Mouse (Mus musculus) ES-E14 (cell line): ENCODE data around the gene Eps15l1. TPM values are rescaled to one million over a fixed set of nuclear protein-coding genes. Genes with fewer than 3 reads are reported as not detected.

Source experiments
- DNase-seq: peaks from one replicate; pipeline ENCODE4 v3.0.0-alpha.2; 2013; ENCODE audit warnings: low read depth, low spot score
- H3K27ac ChIP-seq: 2 replicates; pipeline ENCODE4 v1.5.1; 2012; ENCODE audit warnings: low read depth, mild to moderate bottlenecking, low read length, moderate library complexity, mixed read lengths; ENCODE audit not compliant: poor library complexity, insufficient read depth, severe bottlenecking
- H3K36me3 ChIP-seq: 2 replicates; pipeline ENCODE4 v1.6.1; 2012; ENCODE audit warnings: mild to moderate bottlenecking, low read length, moderate library complexity, mixed read lengths; ENCODE audit not compliant: control insufficient read depth, poor library complexity, insufficient read depth, severe bottlenecking
- H3K4me1 ChIP-seq, 2 experiments: fragments of 150-350 bp in 1 of 2; sonication (generic) in 1 of 2; 2 replicates each; pipeline ENCODE4 v1.6.1; 2012; ENCODE audit warnings: low read length in 2 of 2, mild to moderate bottlenecking in 1 of 2, mixed read lengths in 1 of 2; ENCODE audit not compliant: control insufficient read depth in 2 of 2, insufficient read depth in 2 of 2, poor library complexity in 1 of 2
- H3K4me3 ChIP-seq, 2 experiments: fragments of 150-350 bp in 1 of 2; sonication (generic) in 1 of 2; 2 replicates each; pipeline ENCODE4 v1.5.1; 2012; ENCODE audit warnings: low read length in 2 of 2, low read depth in 1 of 2, mild to moderate bottlenecking in 1 of 2, mixed read lengths in 1 of 2; ENCODE audit not compliant: insufficient read depth in 1 of 2, poor library complexity in 1 of 2, severe bottlenecking in 1 of 2
- H3K9ac ChIP-seq: 2 replicates; pipeline ENCODE4 v1.6.1; 2012; ENCODE audit warnings: low read depth, mild to moderate bottlenecking, low read length, mixed read lengths; ENCODE audit not compliant: poor library complexity, insufficient read depth, severe bottlenecking
- H3K9me3 ChIP-seq: fragments of 150-350 bp; sonication (generic); 2 replicates; pipeline ENCODE4 v1.6.1; 2012; ENCODE audit warnings: low read depth, mild to moderate bottlenecking, low read length; ENCODE audit not compliant: control insufficient read depth, insufficient read depth
- CHD2 ChIP-seq: IDR thresholded peaks from 2 replicates; pipeline ENCODE4 v1.6.1; 2014; ENCODE audit warnings: mild to moderate bottlenecking, low read depth, low read length, inconsistent platforms
- HCFC1 ChIP-seq: IDR thresholded peaks from 2 replicates; pipeline ENCODE4 v1.6.1; 2012; ENCODE audit warnings: low read length, inconsistent platforms, borderline replicate concordance; ENCODE audit not compliant: insufficient read depth
- MAFK ChIP-seq: IDR thresholded peaks from 2 replicates; pipeline ENCODE4 v1.6.1; 2014; ENCODE audit warnings: mild to moderate bottlenecking, low read depth, low read length, inconsistent platforms; ENCODE audit not compliant: insufficient read depth
- ZC3H11A ChIP-seq: IDR thresholded peaks from 2 replicates; pipeline ENCODE4 v1.6.1; 2012; ENCODE audit warnings: low read depth, mild to moderate bottlenecking, inconsistent platforms, low read length, borderline replicate concordance
- ZNF384 ChIP-seq: IDR thresholded peaks from 2 replicates; pipeline ENCODE4 v1.6.1; 2012; ENCODE audit warnings: low read depth, low read length, inconsistent platforms
- in situ Hi-C, 2 experiments: fragments of 600-800 bp; cut with MboI; formaldehyde crosslinking; loops; one replicate each; pipeline ENCODE4 v1.15.1; 2025; ENCODE audit warnings: low sequenced_read_pairs in 2 of 2, inconsistent platforms in 1 of 2; ENCODE audit not compliant: unreplicated experiment in 2 of 2
- total RNA-seq: library from RNA; depleted of rRNA; stranded (reverse); fragments of 300-350 nt; gene quantifications from 2 replicates; pipeline ENCODE4 v1.2.3, GENCODE M21; 2012

Eps15l1 gene
- total RNA-seq, 1 experiment: 41.7 TPM

DNA sequence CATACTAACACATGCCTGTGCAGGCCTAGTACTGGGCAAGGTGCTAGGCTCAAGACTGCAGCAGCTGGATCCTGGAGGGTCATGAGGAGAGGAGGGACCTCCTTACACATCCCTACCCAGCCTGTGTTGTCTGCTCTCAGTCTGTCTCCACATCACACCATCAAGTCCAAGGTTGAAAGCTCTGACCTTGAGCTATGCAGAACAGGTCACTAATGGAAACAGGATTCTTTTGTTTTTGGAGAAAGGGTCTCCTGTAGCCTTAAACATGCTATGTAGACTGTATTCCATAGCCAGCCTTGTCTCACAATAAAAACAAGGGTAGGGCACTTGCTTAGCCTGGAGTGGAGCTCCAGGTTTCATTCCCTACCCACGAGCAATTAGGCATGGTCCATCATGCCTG lies 72.3 kb downstream of the Eps15l1 start:
- TF ChIP-seq ZC3H11A: no peak
- TF ChIP-seq HCFC1: no peak
- TF ChIP-seq ZNF384: no peak
- TF ChIP-seq MAFK: no peak
- no peak for TF ChIP-seq CHD2
- no peak for DNase-seq
- H3K36me3 ChIP-seq: peaks cover 8% of the 10 kb centered on the region; the same call in 1 of the 2 replicates
- no peak overlapping the region for H3K27ac ChIP-seq
- no peak overlapping the region for H3K9ac ChIP-seq
- no peaks in the 10 kb centered on the region for H3K9me3 ChIP-seq
- in situ Hi-C loops: no loop called here
- H3K4me3 ChIP-seq: no peak overlapping the region
- peaks cover 8 to 14% of the 10 kb centered on the region in 2 experiments; a peak in 3 of 4 replicates for H3K4me1 ChIP-seq

DNA sequence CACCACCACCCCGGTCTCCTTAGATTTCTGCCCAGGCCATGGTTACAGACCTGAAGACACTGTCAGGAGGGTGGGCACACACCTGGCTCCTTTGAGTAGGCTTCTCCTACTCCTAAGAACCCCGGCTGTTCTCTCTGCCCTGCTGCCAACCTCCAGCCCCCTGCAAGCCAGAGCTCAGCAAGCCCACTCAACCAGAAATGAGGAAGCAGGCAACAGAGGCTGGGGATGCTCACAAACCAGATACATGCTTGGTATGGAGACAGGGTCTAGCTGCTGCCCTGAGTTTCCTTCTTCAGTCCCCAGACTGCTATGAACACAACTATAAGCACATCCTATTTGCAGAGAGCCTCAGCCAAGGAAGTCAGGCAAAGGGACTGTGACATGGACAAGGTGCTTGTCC lies 73.1 kb downstream of the Eps15l1 start:
- in situ Hi-C loops: no loop called here
- no peak overlapping the region for H3K27ac ChIP-seq
- H3K36me3 ChIP-seq: peaks cover 8% of the 10 kb centered on the region; the same call in 1 of the 2 replicates
- peaks cover 8 to 9% of the 10 kb centered on the region in 2 experiments; a peak in 3 of 4 replicates for H3K4me1 ChIP-seq
- no peak for DNase-seq
- TF ChIP-seq ZC3H11A (no peak), ZNF384 (no peak), MAFK (no peak), CHD2 (no peak), HCFC1 (no peak)
- no peak overlapping the region for H3K4me3 ChIP-seq
- H3K9me3 ChIP-seq: no peaks in the 10 kb centered on the region
- H3K9ac ChIP-seq: no peak overlapping the region

DNA sequence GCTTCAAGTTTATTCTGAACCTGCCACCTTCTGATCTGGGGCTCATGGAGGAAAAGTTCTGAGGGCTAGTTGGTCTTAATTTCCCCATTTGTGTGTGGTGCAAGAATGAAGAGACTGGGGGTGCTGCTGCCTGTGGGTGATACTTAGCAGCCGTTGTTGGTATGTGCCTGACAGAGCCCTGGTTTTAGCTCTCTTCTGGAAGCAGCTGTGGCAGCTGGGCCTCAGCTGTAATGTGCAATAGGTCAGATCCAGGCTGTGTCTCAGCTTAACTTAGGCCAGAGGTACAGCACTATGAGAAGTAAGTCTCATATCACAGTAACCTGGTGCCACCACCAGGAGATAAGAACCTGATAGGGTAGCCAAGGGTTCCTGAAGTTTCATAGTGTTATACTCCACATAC lies 73.7 kb downstream of the Eps15l1 start:
- no peak for DNase-seq
- TF ChIP-seq ZC3H11A (no peak), CHD2 (no peak), MAFK (no peak), ZNF384 (no peak), HCFC1 (no peak)
- in situ Hi-C loops: no loop called here
- Histone ChIP-seq H3K36me3 (peaks cover 8% of the 10 kb centered on the region; the same call in 1 of the 2 replicates), H3K4me1 (peaks cover 8 to 9% of the 10 kb centered on the region in 2 experiments; a peak in 2 of 4 replicates), H3K4me3 (no peak overlapping the region), H3K9ac (no peak overlapping the region), H3K27ac (no peak overlapping the region), H3K9me3 (no peaks in the 10 kb centered on the region)

DNA sequence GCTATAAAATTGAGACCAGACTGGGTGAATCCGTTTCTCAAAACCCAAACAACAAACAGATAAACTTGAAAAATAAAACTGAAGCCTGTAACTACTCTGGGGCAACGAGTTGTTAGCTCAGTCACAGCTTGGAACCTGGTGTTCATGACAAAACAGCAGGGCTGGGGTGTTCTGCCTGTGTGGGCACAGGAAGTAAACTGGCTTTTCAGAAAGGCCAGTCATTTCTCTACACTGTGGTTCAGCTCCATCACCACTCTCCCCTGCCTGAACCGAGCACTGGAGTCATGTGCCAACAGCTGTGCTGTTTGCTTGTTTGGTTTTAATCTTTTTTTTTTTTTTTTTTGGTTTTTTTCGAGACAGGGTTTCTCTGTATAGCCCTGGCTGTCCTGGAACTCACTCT lies 77.5 kb downstream of the Eps15l1 start:
- in situ Hi-C loops: no loop called here
- Histone ChIP-seq H3K4me3 (no peak overlapping the region), H3K4me1 (peaks cover 3 to 4% of the 10 kb centered on the region in 2 experiments; a peak in 2 of 4 replicates), H3K27ac (no peak overlapping the region), H3K9me3 (no peaks in the 10 kb centered on the region), H3K36me3 (peaks cover 12% of the 10 kb centered on the region; the same call in 1 of the 2 replicates), H3K9ac (no peak overlapping the region)
- no peak for TF ChIP-seq HCFC1
- no peak for TF ChIP-seq MAFK
- TF ChIP-seq ZC3H11A: no peak
- TF ChIP-seq CHD2: no peak
- TF ChIP-seq ZNF384: no peak
- DNase-seq: no peak
